8 mouse cellular contexts compared by ENCODE assay signal in the genomic region with DNA sequence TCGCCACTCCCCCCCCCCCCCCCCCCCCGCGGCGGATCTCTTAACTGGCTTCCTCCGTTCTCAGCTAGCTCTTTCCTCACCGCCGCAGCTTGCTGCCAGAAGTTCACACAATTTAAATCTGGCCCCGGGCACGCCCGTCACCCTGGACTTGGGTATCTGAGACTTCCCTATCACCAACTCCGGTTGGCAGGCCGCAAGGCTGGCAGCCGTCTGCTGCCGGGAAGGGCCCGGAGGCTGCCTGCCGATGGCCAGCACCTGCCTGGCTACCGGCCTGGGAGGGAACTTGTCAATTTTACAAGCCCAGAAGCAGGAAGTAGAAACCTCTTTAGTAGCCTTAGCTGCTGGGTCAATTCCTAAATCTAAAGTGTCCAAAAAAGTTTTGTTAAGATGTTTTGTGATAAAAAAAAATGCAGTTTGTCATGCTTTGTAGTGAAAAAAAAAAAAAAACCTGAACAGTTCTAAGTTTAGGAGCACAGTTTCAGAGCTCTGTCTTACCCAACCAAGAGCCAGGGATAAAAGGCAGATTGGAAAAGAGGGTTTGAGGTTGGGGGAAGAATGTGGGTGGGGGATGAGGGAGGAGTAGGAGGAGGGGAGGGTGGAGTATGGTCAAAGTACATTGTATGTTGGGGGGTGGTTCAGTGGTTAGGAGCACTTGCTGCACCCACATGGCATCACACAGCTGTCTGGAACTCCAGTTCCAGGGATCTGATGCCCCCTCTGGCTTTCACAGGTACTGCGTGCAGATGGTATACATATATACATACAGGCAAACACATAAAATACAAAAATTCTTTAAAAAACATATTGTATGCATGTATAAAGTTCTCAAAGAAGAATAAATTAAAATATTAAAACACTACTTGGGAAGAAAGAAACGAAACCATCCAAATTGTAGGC.
DNase-seq lines count a peak whose midpoint lies in the region; ATAC-seq lines count a peak whose summit lies in the region.

No protein-coding gene starts in this region.

- H3K4me2 ChIP-seq in kidney, embryonic 14.5 days (replicated peaks; ENCODE audit: low read depth, low read length), result peak overlapping the region; percentile 76

- ATAC-seq in kidney, embryonic 14.5 days (ENCODE audit: low FRiP score, low TSS enrichment), result peak; percentile 24

- H3K36me3 ChIP-seq in kidney, embryonic 14.5 days (ENCODE audit: control insufficient read depth, insufficient read depth, low read length), result peaks cover 3% of the 10 kb centered on the region; the same call in 1 of the 2 replicates

- H3K27ac ChIP-seq in kidney, embryonic 14.5 days (ENCODE audit: low read depth, low read length), result peak overlapping the region; percentile 89

- WGBS in kidney, embryonic 14.5 days, result 12% methylated on average over 15 of the region's 19 CpGs

- intact Hi-C loops in gastrocnemius, postnatal 14 days (cut with DNase I; ENCODE audit: low total_unique reads), result no loop called here

- peak; percentile 62 for DNase-seq in urinary bladder, postnatal 25 days (ENCODE audit: low spot score)
- DNase-seq in urinary bladder, postnatal 10 days (ENCODE audit: low spot score), result no peak
- peak; percentile 80 to 84 for DNase-seq in cerebellum, postnatal 10 days
- peak; percentile 79 for DNase-seq in gastrocnemius, postnatal 14 days
- DNase-seq in lung, postnatal 36 days, result peak; percentile 47
- peak; percentile 29 for DNase-seq in retina, postnatal 7 days (ENCODE audit: low read depth, low spot score)
- no peak for DNase-seq in right cerebral cortex, postnatal 25 days

- no peaks in the 10 kb centered on the region for H3K9me3 ChIP-seq in kidney, embryonic 14.5 days (ENCODE audit: control insufficient read depth, low read length)

- H3K4me3 ChIP-seq in kidney, embryonic 14.5 days (ENCODE audit: low read length), result peak overlapping the region; percentile 86

- H3K27me3 ChIP-seq in kidney, embryonic 14.5 days (ENCODE audit: control insufficient read depth, insufficient read depth, low read length), result no peaks in the 10 kb centered on the region

- H3K4me1 ChIP-seq in kidney, embryonic 14.5 days (ENCODE audit: control insufficient read depth, insufficient read depth, low read length), result no peaks in the 10 kb centered on the region

- peak overlapping the region; percentile 90 for H3K9ac ChIP-seq in kidney, embryonic 14.5 days (ENCODE audit: low read depth, low read length)

Comparison
In these comparisons a context has a peak if more than half of its experiments do, and no peak if none do; other contexts are left out.
1. DNase-seq: peak in urinary bladder, postnatal 25 days (single experiment), cerebellum, postnatal 10 days (2 of 2), gastrocnemius, postnatal 14 days (single experiment), lung, postnatal 36 days (single experiment) and retina, postnatal 7 days (single experiment); none in urinary bladder, postnatal 10 days (single experiment) and right cerebral cortex, postnatal 25 days (single experiment).